Mouse (Mus musculus): ENCODE data around the gene Tdrd1.

GRCm38 (mm10) chr19:56807122-56807521 lies 18.9 kb upstream of the Tdrd1 start:
- TF ChIP-seq POLR2A (IDR thresholded peaks at IDR 0.05; ENCODE audit: control insufficient read depth in 1 of 2, insufficient read depth in 1 of 2, low read depth in 1 of 2, low read length in 2 of 2, poor library complexity in 1 of 2), result no peak
- TF ChIP-seq MYB (IDR thresholded peaks at IDR 0.05; ENCODE audit: low read depth, low read length), result no peak

Measured in MEL (cell line).